In the genomic region with DNA sequence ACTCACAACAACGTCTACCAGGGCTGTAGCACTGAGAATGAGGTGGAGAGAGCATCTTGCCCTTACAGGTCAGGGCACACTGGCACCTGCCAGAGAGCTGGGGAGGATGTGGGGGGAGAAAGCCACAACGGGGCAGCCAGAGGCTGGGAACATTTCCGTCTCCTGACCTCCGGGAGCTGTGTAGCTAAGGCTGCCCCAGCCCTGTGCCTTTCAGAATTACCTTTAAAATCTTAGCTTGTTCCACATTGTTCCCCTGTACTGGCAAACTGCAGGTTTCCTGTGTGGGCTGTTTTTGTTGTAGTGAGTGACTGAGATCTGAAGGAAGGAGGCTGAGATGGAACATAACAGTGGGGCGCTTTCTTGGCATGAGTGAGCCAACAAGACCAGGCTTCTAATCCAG, we compare ENCODE assay signal across 18 mouse cellular contexts. TPM values are rescaled to one million over a fixed set of nuclear protein-coding genes. Genes with fewer than 3 reads are reported as not detected.
A peak's percentile ranks its signal among the peaks of the same experiment; 100 is the strongest.
DNase-seq lines count a peak whose midpoint lies in the region; ATAC-seq lines count a peak whose summit lies in the region.
"Had no signal": no experiment of that assay in that cellular context is flagged by ENCODE, and none has a peak within 500 bp of the region (broad histone marks: within the 10 kb centered on the region; RNA-seq: fewer than 3 reads in every experiment).

No protein-coding gene starts in this region.

- DNase-seq in heart, adult 11 months: peak; percentile 64
- DNase-seq in heart, postnatal 4 days: no peak
- DNase-seq in CD4-positive helper T cell, adult 2 months (ENCODE audit: low read depth, low spot score): peak; percentile 48
- DNase-seq in thymus, postnatal 25 days: peak; percentile 36
- DNase-seq in layer of hippocampus, adult 9-11 months: no peak
- no peak for DNase-seq in cerebellum, postnatal 25 days
- DNase-seq in yolk sac, embryonic 10.5 days (ENCODE audit: low spot score): no peak
- DNase-seq: adrenal gland, adult 2 months; adrenal gland, postnatal 25 days; B cell, adult 2 months; cerebellum, adult 2 months; cerebellum, postnatal 14 days; gastrocnemius, postnatal 10 days had no signal

- peak; percentile 17 to 36; a peak in 1 of 4 replicates for ATAC-seq in hematopoietic stem cell, adult 5-6 weeks (replicated peaks in 1 of 2; ENCODE audit: insufficient read depth in 1 of 2, low FRiP score in 2 of 2, low TSS enrichment in 1 of 2, low read depth in 1 of 2, poor library complexity in 2 of 2, severe bottlenecking in 2 of 2)
- ATAC-seq: forebrain, embryonic 15.5 days; hindbrain, embryonic 16.5 days; Patski had no signal

RNA-seq across cellular contexts. Expression of gene Gpnmb, which starts 15.8 kb away (rescaled TPM):
- total RNA-seq in heart, postnatal 4 days (2021): under 1 TPM; 0.55 to 0.63 TPM
- 0.81 TPM in 1 of 2 replicates, not detected in the other for total RNA-seq in hematopoietic stem cell, adult 5-6 weeks (2017)
- total RNA-seq: CH12.LX had no signal

RNA-seq across cellular contexts. Expression of gene Malsu1, which starts 21.4 kb away (rescaled TPM):
- 10 to 100 TPM; 33.4 to 43.2 TPM for total RNA-seq in heart, postnatal 4 days (2021)
- total RNA-seq in hematopoietic stem cell, adult 5-6 weeks (2017): 29.0 and 62.0 TPM in 2 replicates

Comparison
In these comparisons a context has a peak if more than half of its experiments do, and no peak if none do; other contexts are left out.
1. DNase-seq: peak in heart, adult 11 months (single experiment), CD4-positive helper T cell, adult 2 months (single experiment) and thymus, postnatal 25 days (single experiment); none in heart, postnatal 4 days (single experiment), layer of hippocampus, adult 9-11 months (single experiment), cerebellum, postnatal 25 days (0 of 2) and yolk sac, embryonic 10.5 days (single experiment).